ENCODE assay signal across 8 mouse cellular contexts in genomic region chr6:83350172-83350571, GRCm38 (mm10). TPM values are rescaled to one million over a fixed set of nuclear protein-coding genes. Genes with fewer than 3 reads are reported as not detected.
DNase-seq lines count a peak whose midpoint lies in the region; ATAC-seq and TF ChIP-seq lines count a peak whose summit lies in the region.

No protein-coding gene starts in this region.

- H3K9ac ChIP-seq in kidney, postnatal 0 days (ENCODE audit: low read depth, low read length) = peak overlapping the region; percentile 88
- H3K9ac ChIP-seq in hindbrain, embryonic 14.5 days = peak overlapping the region; percentile 96
- H3K9ac ChIP-seq in midbrain, embryonic 15.5 days = peak overlapping the region; percentile 96

- no peak for DNase-seq in kidney, postnatal 0 days (ENCODE audit: low spot score)
- DNase-seq in kidney, postnatal 14 days = no peak
- peak; percentile 27 for DNase-seq in c-Kit-positive CD71-positive TER-119-positive erythroid progenitor cells, embryonic 14.5 days (ENCODE audit: low spot score)
- no peak for DNase-seq in hindbrain, embryonic 14.5 days (ENCODE audit: low spot score)
- no peak for DNase-seq in frontal cortex, adult 2 months (ENCODE audit: extremely low spot score in 1 of 2, low spot score in 1 of 2)
- no peak for DNase-seq in right cerebral cortex, adult 18-20 months
- no peak for DNase-seq in Muller cell, postnatal 12 days (ENCODE audit: inconsistent ontology term)

- H3K27ac ChIP-seq in kidney, postnatal 0 days = no peak overlapping the region
- H3K27ac ChIP-seq in hindbrain, embryonic 14.5 days = no peak overlapping the region
- H3K27ac ChIP-seq in midbrain, embryonic 15.5 days = no peak overlapping the region

- 77% methylated on average over 7 of the region's 7 CpGs for WGBS in kidney, postnatal 0 days
- WGBS in hindbrain, embryonic 14.5 days = 83% methylated on average over 7 of the region's 7 CpGs
- WGBS in midbrain, embryonic 15.5 days = 84% methylated on average over 7 of the region's 7 CpGs

- peak overlapping the region; percentile 92 for H3K4me3 ChIP-seq in kidney, postnatal 0 days (replicated peaks; ENCODE audit: low read depth, low read length)
- peak overlapping the region; percentile 93 for H3K4me3 ChIP-seq in hindbrain, embryonic 14.5 days (replicated peaks; ENCODE audit: low read length)
- H3K4me3 ChIP-seq in midbrain, embryonic 15.5 days = peak overlapping the region; percentile 92

- peaks cover 6% of the 10 kb centered on the region for H3K4me1 ChIP-seq in kidney, postnatal 0 days (replicated peaks; ENCODE audit: insufficient read depth, low read length)
- H3K4me1 ChIP-seq in hindbrain, embryonic 14.5 days (replicated peaks; ENCODE audit: control insufficient read depth, insufficient read depth, low read length) = peaks cover 11% of the 10 kb centered on the region
- H3K4me1 ChIP-seq in midbrain, embryonic 15.5 days = peaks cover 16% of the 10 kb centered on the region

- ATAC-seq in kidney, postnatal 0 days (replicated peaks; ENCODE audit: low FRiP score, low read depth) = no peak
- ATAC-seq in hindbrain, embryonic 14.5 days (ENCODE audit: low FRiP score) = no peak
- ATAC-seq in midbrain, embryonic 15.5 days (replicated peaks) = no peak

- H3K27me3 ChIP-seq in kidney, postnatal 0 days (ENCODE audit: insufficient read depth, low read length) = no peaks in the 10 kb centered on the region
- H3K27me3 ChIP-seq in hindbrain, embryonic 14.5 days (ENCODE audit: control insufficient read depth, insufficient read depth, low read length) = no peaks in the 10 kb centered on the region
- H3K27me3 ChIP-seq in midbrain, embryonic 15.5 days (replicated peaks) = no peaks in the 10 kb centered on the region

- H3K4me2 ChIP-seq in kidney, postnatal 0 days (ENCODE audit: low read length) = peak overlapping the region; percentile 88
- H3K4me2 ChIP-seq in hindbrain, embryonic 14.5 days (replicated peaks) = peak overlapping the region; percentile 90
- peak overlapping the region; percentile 76 for H3K4me2 ChIP-seq in midbrain, embryonic 15.5 days

- TF ChIP-seq CTCF in kidney, postnatal 0 days (IDR thresholded peaks at IDR 0.05; ENCODE audit: low read depth) = no peak

- H3K9me3 ChIP-seq in kidney, postnatal 0 days (replicated peaks; ENCODE audit: low read length) = no peaks in the 10 kb centered on the region
- H3K9me3 ChIP-seq in hindbrain, embryonic 14.5 days (ENCODE audit: control insufficient read depth, low read length) = no peaks in the 10 kb centered on the region
- no peaks in the 10 kb centered on the region for H3K9me3 ChIP-seq in midbrain, embryonic 15.5 days

- H3K36me3 ChIP-seq in kidney, postnatal 0 days (ENCODE audit: insufficient read depth, low read length) = peaks cover 11% of the 10 kb centered on the region
- peaks cover 25% of the 10 kb centered on the region for H3K36me3 ChIP-seq in hindbrain, embryonic 14.5 days (replicated peaks; ENCODE audit: control insufficient read depth, insufficient read depth)
- H3K36me3 ChIP-seq in midbrain, embryonic 15.5 days (replicated peaks) = peaks cover 10% of the 10 kb centered on the region; the same call in 1 of the 2 replicates

RNA-seq across cellular contexts. Expression of gene Bola3, which starts 1.2 kb away (rescaled TPM):
- polyA plus RNA-seq in kidney, postnatal 0 days (2015; fragmentation: Nextera tagmentation; extraction: Ambion mirVana) = 231 and 242 TPM in 2 replicates
- polyA plus RNA-seq in hindbrain, embryonic 14.5 days (2014; fragmentation: Nextera tagmentation; extraction: Ambion mirVana) = 60.3 and 61.5 TPM in 2 replicates
- 44.0 and 54.3 TPM in 2 replicates for polyA plus RNA-seq in midbrain, embryonic 15.5 days (2015; fragmentation: Nextera tagmentation; extraction: Ambion mirVana)
- polyA plus RNA-seq in frontal cortex, adult 2 months (2012; rRNA removed) = 41.8 and 73.9 TPM in 2 replicates

RNA-seq across cellular contexts. Expression of gene Mob1a, which starts 24.4 kb away (rescaled TPM):
- 46.8 and 50.6 TPM in 2 replicates for polyA plus RNA-seq in kidney, postnatal 0 days (2015; fragmentation: Nextera tagmentation; extraction: Ambion mirVana)
- polyA plus RNA-seq in hindbrain, embryonic 14.5 days (2014; fragmentation: Nextera tagmentation; extraction: Ambion mirVana) = 27.8 and 30.6 TPM in 2 replicates
- 22.8 and 23.4 TPM in 2 replicates for polyA plus RNA-seq in midbrain, embryonic 15.5 days (2015; fragmentation: Nextera tagmentation; extraction: Ambion mirVana)
- polyA plus RNA-seq in frontal cortex, adult 2 months (2012; rRNA removed) = 16.3 and 19.2 TPM in 2 replicates

RNA-seq across cellular contexts. Expression of gene Mthfd2, which starts 24.5 kb away (rescaled TPM):
- polyA plus RNA-seq in kidney, postnatal 0 days (2015; fragmentation: Nextera tagmentation; extraction: Ambion mirVana) = 21.6 and 25.8 TPM in 2 replicates
- polyA plus RNA-seq in hindbrain, embryonic 14.5 days (2014; fragmentation: Nextera tagmentation; extraction: Ambion mirVana) = 30.4 and 35.7 TPM in 2 replicates
- 28.9 and 31.0 TPM in 2 replicates for polyA plus RNA-seq in midbrain, embryonic 15.5 days (2015; fragmentation: Nextera tagmentation; extraction: Ambion mirVana)
- 6.3 and 6.9 TPM in 2 replicates for polyA plus RNA-seq in frontal cortex, adult 2 months (2012; rRNA removed)
